Mouse (Mus musculus): Measurements from ENCODE around the gene Kctd6.

The Kctd6 gene

DNA sequence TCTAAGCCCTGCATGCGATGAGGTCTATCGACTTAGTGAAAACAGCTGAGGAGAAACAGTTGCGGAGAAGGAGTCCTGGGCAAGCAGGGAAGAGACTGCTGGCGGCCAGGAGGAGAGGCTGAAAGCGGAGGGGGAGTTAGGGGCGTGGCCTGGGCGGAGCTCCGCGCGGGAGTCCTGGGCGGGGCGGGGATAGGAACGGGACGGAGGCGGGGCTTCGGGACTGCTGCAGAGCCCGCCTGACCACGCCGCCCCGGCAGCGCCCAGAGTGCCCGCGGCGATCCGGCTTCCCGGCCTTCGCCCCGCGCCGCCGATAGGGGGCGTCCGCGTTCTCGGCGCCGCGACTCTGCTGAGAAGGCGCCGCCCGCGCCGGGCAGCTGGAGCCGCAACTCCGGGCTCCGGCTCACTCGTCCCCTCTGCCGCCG is at the start of gene Kctd6:
Gene Kctd6, plus strand, starts transcription at position 338 of the 422 bp plus-strand sequence.
- peak; percentile 96 for DNase-seq (ENCODE audit: low read depth, low spot score)

- DNase-seq (ENCODE audit: low read depth, low spot score), result no peak
Observed at GRCm38 (mm10) chr14:8164463-8164862, 49.5 kb upstream of the Kctd6 start.

- DNase-seq (ENCODE audit: low read depth, low spot score), result peak; percentile 99
Observed at GRCm38 (mm10) chr14:8172507-8173410, 41.2 kb upstream of the Kctd6 start, which contains the start of gene Pdhb. Gene Pdhb (minus strand): TSS chr14:8173025.

- DNase-seq (ENCODE audit: low read depth, low spot score), result peak; percentile 45
Observed at GRCm38 (mm10) chr14:8173542-8174250, 40.2 kb upstream of the Kctd6 start.

DNA sequence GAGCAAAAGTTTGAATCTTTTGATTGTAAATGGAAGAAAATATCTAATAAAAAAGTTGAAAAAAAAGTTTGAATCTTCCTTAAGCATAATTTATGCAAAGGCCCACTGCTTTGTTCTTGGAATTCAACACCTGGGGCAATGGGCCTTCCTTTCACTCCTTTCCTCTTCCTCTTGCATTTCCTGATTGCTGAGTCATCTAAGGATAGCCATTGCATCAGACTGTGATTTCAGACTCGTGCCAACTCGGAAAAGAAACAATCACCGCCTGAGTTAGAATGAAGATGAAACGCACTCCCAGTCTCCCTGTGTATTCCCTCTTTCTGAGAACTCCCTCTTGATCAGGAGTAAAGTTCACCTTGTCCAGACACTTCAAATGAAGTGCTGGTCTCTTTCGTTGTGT is 39.3 kb upstream of the Kctd6 start:
- DNase-seq (ENCODE audit: low read depth, low spot score), result no peak

GRCm38 (mm10) chr14:8176251-8176650 is 37.7 kb upstream of the Kctd6 start:
- DNase-seq (ENCODE audit: low read depth, low spot score), result no peak

DNA sequence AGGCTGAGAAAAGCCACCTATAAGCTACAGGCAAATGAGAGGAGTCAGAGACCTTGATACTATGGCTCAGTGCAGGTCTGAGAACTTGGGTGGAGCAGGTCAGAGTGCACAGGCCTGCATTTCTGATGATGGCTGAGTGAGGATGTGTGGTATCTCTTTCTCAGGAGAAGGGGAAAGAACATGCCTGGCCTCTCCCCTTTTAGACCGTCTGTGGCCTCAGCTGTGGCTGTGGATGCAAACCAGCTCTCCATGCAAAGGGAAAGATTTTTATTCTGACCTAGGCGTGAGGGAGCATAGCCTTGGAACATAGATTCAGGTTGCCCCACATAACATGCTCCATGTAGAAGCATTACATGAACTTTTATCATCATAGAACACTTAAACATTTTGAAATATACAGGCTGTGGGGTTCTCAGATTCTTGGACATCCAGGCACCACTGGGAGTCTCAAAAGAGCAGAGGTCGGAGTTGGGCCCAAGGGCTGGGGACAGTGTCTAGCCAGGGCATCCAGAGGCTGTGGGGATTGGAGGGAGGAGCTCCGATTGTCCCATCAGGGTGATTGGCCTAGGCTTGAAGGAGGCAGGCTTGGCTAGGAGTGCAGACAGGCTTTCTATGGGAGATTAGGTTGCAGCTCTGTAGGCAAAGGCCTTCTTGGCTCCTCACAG is 33.4 kb upstream of the Kctd6 start:
- no peak for DNase-seq (ENCODE audit: low read depth, low spot score)

DNA sequence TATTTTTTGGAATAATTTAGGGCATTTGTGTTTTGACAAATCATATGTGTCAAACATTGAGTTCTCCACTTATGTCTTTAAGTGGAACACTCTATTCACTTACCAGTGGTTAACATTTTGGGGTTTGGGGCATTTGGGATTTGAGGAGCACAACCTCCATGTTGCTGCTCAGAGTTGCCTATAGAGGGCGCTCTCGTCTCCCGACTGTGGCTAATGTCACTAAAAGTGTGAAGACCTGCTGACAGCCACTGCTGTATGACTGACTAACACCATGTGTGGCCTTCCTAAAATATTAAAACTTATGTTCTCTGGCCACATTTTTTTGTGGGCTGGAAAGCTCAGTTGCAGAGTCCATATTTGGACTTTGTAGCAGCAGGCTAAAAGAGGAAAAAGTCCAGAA is 30.6 kb upstream of the Kctd6 start:
- no peak for DNase-seq (ENCODE audit: low read depth, low spot score)

DNA sequence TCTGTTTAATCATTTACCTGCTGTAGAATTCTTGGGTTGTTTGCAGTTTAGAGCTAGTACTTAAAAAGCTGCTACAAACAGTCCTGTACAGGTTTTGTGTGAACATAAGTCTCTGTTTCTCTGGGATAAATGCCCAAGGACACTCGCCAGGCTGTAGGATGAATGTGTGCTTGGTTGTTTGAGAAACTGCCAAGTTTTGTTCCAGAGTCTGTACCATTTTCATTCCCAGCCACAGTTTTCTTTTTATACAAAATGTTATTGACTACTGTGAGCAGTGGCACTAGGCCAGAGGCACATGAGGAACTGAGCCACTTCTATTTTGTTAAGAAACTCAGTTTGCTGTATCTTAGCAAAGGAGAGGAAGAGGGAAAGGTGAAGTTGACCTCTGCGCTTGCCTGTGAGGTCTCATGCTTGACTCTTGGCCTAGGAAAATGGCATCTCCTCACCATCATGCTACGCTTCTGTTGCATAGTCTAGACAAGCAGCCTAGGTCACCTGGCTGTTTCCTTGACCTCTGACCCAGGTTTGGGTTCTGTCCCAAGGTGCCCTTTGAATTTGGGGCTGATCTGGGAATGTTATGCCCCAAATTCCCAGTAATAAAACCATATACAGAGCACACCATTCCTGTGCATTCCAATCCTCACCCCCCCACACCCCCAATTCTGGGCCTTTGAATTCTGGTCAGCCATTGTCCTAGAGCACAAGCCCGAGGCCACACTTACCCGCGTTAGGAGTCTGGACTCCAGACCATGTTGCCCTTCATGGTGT is 27.5 kb upstream of the Kctd6 start:
- no peak for DNase-seq (ENCODE audit: low read depth, low spot score)

GRCm38 (mm10) chr14:8190556-8190955 is 23.4 kb upstream of the Kctd6 start:
- DNase-seq (ENCODE audit: low read depth, low spot score), result no peak

DNA sequence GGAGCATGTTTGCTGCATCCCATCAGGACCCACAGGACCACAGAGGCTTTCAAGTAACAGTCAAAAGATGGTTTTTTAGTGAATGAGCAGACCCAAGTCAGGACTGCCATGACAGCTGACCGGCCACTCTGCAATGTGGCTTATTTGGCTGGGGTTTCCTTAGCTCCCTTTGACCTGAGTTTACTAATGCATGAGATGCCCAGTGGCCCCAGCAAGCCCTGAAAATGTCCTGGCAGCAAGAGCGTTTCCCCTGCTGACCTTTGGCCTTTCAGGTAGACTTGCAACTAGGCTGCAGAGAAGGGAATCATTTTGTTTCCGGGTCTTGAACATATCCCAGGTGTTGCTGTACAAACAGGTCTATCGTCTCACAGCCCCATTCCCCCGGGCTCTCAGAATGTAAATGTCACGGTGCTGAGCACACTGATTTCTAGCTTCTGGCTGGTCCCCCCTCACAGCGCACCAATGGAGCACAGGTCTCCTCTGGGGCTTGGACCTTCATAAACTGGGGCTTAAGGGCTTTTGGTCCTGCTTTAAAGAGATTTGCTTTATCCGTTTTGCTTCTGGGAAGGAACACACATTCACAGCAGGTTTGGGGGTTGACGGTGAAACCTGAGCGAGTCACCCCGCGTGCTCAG is 22.5 kb upstream of the Kctd6 start:
- no peak for DNase-seq (ENCODE audit: low read depth, low spot score)

GRCm38 (mm10) chr14:8192727-8193126 is 21.2 kb upstream of the Kctd6 start:
- no peak for DNase-seq (ENCODE audit: low read depth, low spot score)

- no peak for DNase-seq (ENCODE audit: low read depth, low spot score)
Observed at GRCm38 (mm10) chr14:8200769-8201168, 13.2 kb upstream of the Kctd6 start.

DNA sequence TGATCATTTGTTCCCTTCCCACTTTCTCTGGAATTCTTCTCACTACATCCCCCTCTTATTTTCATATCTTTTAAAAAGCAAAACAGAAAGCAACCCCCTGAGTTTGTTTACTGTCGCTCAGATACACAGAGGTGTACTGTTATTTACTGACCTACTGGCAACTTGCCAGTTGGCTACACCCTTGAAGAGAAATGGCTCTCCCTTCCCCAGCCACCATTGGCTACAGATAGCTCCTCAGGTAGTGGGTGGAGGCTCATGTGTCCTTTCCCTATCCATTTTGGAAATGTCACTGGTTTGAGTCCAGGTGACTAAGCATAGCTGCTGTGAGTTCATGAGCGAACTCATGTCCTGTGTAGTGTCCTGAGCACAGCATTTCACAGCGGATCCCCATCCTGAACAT is 12.2 kb upstream of the Kctd6 start:
- DNase-seq (ENCODE audit: low read depth, low spot score), result no peak

DNA sequence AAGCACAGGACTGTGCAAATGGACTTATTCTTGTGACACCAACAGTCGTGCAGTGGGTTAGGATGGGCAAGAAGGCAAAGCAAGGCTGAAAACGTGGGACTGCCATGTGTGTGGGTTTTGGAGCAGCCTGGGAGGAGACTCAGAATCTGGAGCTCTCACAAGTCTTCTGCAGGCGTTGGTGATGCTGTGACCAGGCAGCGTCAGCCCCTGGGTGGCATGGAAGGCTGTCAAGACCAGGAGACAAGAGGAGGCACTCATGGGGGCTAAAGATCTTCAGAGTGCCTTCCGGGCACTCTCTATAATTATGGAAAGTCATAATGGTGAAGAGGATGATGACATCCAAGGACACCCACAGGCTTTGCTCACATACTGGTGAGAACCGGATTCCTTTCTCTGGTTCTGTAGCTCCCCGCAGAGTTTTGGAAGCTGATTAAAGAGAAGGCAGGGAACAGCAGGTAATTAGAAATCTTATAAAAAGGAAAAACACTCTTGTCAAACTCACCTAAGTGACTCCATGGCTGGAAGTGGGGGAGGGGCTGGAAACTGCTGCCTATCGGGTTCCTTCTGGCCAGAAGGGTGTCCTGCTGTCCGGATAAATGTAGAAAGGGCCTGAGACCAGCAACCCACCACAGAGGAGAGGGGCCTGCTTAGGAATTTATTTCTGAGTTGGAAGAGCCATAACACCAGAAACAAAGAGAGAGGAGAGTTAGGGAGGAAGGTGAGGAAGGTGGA is 7.6 kb upstream of the Kctd6 start:
- no peak for DNase-seq (ENCODE audit: low read depth, low spot score)

- no peak for DNase-seq (ENCODE audit: low read depth, low spot score)
Observed at GRCm38 (mm10) chr14:8207105-8207504, 6.8 kb upstream of the Kctd6 start.

GRCm38 (mm10) chr14:8207543-8207942 is 6.4 kb upstream of the Kctd6 start:
- DNase-seq (ENCODE audit: low read depth, low spot score), result no peak

- no peak for DNase-seq (ENCODE audit: low read depth, low spot score)
Observed at GRCm38 (mm10) chr14:8208876-8209275, 5.1 kb upstream of the Kctd6 start.

DNA sequence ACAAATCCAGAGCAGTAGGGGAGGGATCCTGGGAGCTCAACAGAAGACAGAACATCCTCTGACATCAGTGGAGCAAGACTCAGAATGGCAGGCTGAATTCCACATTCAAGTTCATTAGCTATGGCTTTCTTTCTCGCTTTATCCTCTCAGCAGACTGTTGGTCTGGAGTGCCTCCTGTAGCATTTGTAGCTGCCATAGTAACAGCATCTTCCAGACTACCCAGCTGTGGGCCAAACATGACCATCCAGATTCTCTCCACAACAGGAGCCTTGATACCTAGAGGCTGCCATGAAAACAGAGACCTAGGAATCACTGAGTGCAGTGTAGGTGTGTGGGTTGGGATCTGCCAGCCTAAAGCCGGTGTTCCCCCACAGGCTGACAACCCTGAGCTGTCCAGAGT is 4.0 kb upstream of the Kctd6 start:
- no peak for DNase-seq (ENCODE audit: low read depth, low spot score)

GRCm38 (mm10) chr14:8212996-8213395 is 944 bp upstream of the Kctd6 start:
- DNase-seq (ENCODE audit: low read depth, low spot score), result no peak
